Mouse (Mus musculus) urinary bladder, postnatal 10 days (tissue): ENCODE measurements around the gene Cul5.

Experiments
- DNase-seq: peaks from one replicate; pipeline ENCODE4 v3.0.0; 2022; ENCODE audit warnings: low spot score

Cul5 gene

GRCm38 (mm10) chr9:53607192-53607591, 62.6 kb downstream of the Cul5 start:
- no peak for DNase-seq

GRCm38 (mm10) chr9:53604954-53605353, 64.9 kb downstream of the Cul5 start:
- no peak for DNase-seq

DNA sequence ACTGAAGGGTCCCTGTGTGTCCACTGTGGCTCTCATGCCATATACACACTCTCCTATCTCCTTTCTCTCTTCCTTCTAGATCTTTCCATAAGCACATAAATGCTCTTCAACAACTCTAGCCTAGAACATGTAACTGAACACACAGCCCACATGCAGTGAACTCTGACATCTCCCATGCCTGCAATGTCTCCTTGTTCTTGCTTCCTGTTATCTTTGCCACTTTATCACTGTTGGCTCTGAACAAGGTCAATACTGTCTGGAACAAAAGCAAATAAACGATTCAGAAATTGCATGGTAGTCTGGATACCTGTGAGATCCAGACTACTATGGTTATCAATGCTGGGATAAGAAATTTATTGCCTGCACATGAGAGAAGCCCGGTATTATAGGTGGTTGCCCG, 66.0 kb downstream of the Cul5 start:
- DNase-seq, result no peak

DNA sequence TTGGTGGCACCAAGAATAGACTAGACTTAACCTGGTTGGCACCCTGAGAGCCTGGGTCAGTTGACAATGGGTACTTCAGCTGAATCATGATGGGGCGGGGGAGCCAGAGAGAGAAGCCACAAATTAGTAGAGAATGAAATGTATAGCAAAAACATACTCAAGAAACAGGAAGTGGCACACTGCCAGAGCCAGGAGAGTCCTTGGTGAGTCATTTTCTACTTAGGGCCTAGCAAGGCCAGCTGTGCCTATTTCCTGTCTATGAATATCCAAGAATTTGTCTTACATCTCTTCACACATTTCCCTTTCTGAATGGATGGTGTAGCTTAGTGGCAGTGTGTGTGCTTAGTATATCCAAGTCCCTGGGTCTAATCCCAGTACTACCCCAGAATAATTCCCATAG, 66.4 kb downstream of the Cul5 start:
- no peak for DNase-seq

DNA sequence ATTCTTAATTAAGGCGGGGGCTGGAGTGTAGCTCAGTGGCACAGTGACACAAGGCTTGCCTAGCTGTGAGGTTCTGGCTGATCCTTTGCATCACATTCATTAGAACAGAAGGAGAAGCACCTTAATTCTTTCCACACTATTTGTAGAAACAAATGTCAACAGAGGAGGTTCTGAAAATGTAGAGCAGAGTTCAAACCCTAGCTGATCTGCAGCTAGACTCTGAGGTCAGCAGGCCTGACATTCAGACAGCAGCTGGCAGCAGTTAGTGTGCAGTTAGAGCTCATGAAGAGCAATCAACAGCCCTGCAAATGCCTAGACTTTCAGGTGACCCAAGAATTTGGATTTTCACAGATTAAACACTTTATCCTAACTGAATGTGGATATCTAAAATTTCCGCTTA, 68.3 kb downstream of the Cul5 start:
- no peak for DNase-seq

DNA sequence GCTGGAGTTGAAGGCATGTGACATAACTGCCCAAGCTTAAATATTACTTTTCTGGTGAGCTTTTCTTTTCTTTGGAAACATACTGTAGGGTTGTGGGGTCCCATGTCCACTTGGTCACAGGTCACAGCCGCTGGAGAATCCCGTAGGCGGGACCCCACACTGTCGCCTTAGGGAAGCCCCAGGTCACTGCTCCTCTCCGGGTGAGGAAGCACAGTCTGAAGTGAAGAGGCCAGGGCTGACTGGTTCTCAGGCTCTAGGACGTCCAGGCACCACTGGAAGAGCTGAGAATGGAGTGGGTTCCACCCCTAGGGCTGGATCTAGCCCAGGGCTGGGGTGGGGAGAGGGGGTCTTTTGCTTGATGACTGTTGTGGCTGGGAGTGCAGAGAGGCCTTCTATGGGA, 71.2 kb downstream of the Cul5 start:
- no peak for DNase-seq

GRCm38 (mm10) chr9:53596971-53597600, 72.7 kb downstream of the Cul5 start:
- no peak for DNase-seq

DNA sequence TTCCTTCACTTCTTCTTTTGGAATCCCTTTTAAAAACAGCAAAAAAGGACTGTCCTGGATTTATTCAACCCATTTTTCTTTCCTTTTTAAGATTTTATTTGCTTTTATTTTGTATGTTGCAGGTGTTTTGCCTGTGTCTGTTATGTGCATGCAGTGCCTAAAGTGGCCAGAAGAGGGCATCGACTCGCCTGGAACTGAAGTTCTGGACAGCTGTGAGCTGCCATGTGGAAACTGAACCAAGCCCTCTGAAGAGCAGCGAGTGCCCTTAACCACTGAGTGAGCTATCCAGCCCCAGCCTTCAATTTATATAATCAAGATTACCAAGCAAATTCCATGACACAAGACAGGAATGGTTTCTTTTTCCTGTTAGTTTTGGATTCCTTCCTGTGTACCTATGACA, 75.0 kb downstream of the Cul5 start:
- no peak for DNase-seq

- DNase-seq, result no peak
These were observed 87.9 kb downstream of the Cul5 start for GRCm38 (mm10) chr9:53581870-53582269.

DNA sequence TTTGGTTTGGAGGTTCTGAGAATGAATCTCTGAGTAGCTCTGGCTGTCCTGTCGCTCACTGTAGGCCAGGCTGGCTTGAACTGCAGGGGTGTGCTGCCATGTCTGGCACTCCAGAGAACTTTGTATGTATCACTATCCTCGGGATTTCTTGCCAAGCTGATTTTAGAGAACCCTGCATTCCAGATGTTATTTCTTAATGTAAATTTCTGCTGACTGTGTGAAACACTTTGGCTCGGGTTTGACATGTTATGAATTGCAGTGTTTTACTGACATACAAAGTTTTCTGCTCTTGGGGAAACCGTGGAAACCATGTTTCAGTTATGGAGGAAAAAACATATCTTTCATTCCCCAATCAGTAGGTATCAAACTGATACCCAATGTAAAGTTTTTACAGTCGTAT, 94.1 kb downstream of the Cul5 start:
- no peak for DNase-seq

- DNase-seq, result no peak
These were observed 97.1 kb downstream of the Cul5 start for GRCm38 (mm10) chr9:53572516-53573307.

- DNase-seq, result no peak
These were observed 99.2 kb downstream of the Cul5 start for GRCm38 (mm10) chr9:53570662-53571061.
